Mouse (Mus musculus) megakaryocyte-erythroid progenitor cell, adult 5-6 weeks (primary cell): ENCODE data around the gene Lrrc20. TPM values are rescaled to one million over a fixed set of nuclear protein-coding genes. Genes with fewer than 3 reads are reported as not detected.

Experiments
- ATAC-seq: replicated peaks from 2 replicates; pipeline ENCODE4 v1.8.0; 2016; ENCODE audit warnings: mild to moderate bottlenecking, inconsistent platforms; ENCODE audit not compliant: severe bottlenecking, poor library complexity, low FRiP score, low TSS enrichment
- total RNA-seq, 2 experiments: library from RNA; stranded (forward) in 1 of 2; stranded (reverse) in 1 of 2; fragments of 200-1000, 215-1000 nt in 1 of 2; fragments of >200 nt in 1 of 2; fragmentation: Nextera tagmentation in 1 of 2; gene quantifications; 2 replicates each; pipeline ENCODE4 v1.2.3; 2014 to 2017

Gene Lrrc20
- total RNA-seq, 2 experiments from 2014 or later, result 10.9 to 14.3 TPM

DNA sequence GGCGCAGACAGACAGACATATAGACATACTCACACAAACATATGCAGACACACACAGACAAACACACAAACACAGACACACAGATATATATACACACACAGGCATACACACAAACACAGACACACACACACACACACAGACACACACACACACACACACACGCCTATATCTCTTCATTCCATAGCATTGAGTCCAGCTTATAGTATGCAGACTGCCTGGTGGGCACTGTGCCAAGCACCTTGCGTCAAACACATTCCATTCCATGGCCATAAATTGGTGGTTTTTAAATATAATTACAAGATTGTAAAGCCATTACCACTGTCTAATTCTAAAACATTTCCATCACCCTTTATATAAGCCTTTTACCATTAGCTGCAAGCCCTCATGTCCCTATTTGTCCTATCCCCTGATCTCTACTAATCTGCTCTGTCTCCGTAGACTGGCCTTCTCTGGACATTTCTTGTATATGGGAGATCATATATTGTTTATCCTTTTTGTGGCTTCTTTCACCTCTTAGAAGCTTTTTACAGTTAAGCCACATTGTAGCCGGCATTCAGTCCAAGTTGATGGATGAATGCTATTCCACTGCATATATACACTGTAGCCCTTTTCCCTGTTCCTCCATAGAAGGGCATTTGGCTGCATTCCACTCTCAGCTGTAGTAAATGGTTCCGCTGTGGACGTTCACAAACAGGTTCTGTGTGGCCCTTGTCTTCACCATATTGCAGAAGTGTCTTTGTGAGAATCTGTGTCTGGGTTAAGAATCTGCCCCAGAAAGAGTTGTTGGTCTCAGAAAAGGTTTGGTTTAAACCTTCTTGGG, 31.0 kb downstream of the Lrrc20 start:
- ATAC-seq, result no peak

DNA sequence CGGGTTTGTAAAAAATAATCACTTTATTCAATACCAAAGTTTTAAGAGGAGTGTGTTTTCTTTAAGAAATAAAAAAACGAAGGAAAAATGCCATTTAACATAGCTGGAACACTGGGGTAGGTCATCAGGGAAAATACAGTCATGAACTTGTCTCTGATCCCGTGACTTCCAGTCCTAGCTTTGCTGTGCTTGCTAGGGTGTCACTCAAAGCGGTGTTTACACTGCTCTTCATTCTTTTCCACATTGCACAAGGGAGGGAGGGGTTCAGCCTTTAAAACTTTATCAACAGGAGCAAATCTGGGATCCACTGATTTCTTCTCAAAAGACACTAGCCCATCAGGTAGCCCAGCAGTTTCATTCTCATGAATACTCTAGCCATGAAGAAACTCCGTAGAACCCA, 34.3 kb downstream of the Lrrc20 start:
- ATAC-seq, result no peak

DNA sequence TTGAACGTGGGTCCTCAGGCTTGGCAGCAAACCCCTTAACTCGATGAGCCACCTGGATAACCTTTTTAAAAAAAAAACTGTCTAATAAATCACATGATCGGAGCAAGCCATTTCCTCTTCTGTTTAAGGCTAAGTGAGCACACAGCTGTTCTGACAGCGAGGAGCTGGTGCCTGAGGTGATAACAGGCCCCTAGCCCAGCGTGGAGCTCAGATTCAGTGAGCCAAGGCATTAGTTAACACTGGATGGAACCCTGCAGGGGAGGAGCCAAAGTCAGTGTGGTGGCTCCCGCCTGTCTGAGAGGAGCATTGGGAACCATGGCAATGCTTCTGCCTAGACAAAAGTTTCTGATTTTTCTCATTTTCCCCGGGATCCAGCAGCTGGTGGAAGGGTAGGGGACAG, 35.2 kb downstream of the Lrrc20 start:
- peak; percentile 88 for ATAC-seq

DNA sequence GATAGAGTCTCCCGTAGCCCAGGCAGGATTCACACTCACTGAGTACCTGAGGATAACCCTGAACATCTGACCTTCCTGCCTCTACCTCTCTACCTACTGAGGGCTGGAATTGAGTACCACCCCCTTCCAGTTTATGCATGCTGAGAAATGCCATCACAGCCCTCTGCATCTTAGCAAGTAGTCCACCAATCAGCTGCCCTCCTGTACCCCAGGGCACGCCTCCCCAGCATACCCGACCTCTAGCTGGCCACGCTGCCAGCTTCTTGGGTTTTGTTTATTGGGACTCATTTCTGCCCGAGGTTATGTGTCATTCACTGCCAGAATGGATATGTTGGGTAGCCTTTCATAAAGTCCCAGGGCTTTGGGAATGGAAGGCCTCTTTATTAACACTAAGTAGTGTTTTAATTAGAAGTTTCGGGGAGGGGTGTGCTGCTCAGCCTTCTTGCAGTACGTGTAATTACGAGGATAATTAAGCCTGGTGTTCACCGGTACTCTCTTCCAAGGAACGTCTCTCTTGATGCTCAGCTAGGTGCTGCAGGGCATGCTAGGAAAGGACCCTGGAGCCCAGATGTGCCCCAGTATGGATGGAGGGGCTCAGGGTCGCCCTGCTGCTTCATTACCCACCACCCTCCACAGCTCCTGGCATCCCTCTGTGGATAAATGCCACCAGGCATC, 36.8 kb downstream of the Lrrc20 start:
- ATAC-seq, result no peak

DNA sequence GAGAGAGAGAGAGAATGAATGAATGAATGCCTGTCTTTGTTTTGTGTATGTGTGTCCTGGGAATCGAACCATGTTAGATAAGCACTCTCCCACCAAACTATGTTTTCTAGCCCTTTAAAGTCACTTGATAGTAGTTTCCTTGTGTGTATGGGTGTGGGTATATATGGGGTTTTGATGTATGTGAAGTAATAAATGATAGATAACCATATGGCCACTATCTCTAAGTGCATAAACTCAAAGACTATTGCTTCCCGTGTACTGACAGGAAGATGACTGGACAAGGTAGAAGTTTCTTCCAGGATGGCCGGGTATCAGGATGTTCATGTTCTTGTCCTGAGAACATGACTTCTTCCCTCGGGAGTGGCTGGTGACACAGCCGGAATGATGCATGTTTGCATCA, 41.3 kb downstream of the Lrrc20 start:
- peak; percentile 86 for ATAC-seq

DNA sequence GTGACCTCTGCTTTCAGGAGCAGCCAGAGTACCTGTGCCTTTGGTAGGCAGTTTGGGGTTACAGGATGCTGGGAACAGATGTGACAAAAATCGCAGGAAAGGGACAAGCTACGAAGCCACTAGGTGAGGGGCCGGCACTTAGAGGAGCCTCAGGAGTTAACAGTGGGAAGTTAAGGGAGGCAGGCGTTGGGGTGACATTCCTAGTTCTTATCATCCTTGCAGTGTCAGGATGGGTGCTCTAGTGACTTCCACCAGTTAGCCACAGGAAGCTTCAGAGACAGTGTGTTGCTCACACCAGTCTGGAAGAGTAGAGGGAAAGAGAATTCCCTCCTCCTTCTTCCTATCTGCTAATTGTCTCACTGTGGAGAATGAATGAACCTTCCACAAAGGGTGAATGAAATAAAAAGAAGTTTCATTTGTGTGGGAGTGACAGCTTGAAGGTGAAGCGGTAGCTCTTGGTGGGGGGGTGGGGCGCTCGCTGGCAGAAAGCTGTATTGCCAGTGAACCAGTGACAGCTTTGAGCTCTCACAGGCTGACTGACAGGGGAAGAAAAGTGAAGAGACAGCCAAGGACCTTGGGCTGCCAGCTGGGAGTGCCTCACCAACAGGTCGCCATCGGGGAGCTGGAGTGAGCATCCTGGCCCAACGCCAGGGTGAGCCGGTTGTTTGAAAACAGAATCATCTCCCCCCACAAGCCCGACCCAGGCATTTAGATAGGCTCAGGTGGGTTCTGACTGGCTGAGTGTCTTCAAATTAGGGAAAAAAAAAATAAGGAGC, 41.9 kb downstream of the Lrrc20 start:
- peak; percentile 60 for ATAC-seq

DNA sequence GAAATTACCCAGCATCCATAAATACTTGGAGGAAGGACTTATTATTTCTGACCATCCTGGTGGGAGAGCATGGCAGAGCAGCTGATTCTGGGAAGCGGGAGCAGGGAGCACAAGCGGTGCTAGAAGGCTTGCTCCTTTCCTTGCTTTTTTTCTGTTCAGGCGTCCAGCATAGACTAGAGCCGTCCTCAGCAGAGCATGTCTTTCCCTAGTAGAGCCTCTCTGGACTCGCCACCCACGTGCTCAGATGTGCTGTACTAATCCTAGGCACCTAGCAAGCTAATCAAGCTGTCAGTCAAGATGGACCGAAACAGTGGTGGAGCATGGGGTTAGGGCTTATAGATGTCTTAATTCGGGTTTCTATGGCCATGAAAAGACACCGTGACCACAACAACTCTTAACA, 42.7 kb downstream of the Lrrc20 start:
- ATAC-seq, result no peak

DNA sequence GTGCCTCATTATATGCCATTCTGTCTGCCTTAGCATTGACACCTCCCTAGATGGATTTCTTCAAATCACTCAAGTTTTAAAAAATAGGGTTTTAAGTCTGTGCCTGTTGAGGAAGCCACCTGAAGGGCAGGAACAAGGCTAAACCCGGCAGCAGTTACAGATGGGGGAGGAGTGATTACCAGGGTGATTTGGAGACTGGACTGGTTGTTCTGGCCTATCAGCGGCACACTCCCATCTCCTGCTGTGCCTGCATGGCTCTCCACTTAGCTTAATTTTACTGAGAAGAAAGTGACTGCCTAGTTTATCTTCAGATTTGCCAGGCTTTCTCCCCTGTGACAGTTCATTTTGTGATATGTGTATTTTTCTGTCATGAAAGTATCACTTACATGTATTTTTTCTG, 43.9 kb downstream of the Lrrc20 start:
- peak; percentile 59 for ATAC-seq

DNA sequence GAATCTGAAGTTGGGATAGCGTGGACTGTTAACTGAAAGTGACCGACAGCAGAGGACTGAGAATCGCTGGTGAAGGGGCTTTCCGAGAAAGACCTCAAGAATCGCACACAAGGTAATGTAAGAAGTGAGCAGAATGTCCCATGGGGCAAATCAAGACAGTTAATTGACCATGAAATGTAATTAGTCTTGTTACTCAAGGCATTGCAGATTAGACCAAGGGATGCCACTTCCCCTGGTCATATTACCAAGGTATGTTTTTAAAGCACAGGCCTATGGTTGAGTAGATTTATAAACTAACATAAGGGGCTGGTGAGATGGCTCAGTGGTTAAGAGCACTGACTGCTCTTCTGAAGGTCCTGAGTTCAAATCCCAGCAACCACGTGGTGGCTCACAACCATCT, 45.1 kb downstream of the Lrrc20 start:
- no peak for ATAC-seq

DNA sequence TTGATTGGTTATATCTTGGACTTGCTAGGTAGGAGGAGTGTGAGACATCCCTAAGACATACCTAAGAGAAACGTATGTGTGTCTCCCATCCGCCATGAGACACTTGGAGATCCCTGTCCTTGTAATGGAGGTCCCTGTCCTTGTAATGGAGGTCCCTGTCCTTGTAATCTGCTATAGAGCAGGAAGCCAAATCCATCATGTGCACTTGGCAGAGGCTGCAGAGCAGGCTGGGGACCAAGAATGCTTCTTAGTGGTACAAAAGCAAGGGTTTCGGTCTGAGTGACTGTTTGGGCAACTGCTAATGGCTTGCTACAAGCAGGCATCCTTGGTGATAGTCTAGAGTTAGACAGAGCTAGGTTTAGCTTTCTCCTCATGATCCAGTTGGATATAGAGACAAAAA, 55.3 kb downstream of the Lrrc20 start:
- no peak for ATAC-seq

DNA sequence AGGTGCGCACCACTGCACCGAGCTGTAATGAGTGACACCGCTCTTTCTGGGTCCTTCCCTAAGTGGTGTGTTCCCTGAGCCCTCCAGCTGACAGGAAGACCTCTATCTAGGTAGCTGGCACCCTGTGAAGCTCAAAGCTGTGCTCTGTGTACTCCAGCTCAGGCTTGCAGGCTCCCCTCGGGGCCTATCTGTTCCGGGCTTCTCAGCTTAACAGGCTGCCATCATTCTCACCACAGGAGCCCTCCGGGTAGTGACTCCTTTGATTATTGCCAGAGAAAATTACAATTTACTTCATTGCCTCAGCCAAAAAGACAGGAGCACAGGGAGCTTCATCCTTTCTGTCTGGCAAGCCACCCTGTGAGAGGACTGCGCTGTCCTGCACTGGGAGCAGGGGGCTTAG, 57.7 kb downstream of the Lrrc20 start:
- ATAC-seq, result no peak

DNA sequence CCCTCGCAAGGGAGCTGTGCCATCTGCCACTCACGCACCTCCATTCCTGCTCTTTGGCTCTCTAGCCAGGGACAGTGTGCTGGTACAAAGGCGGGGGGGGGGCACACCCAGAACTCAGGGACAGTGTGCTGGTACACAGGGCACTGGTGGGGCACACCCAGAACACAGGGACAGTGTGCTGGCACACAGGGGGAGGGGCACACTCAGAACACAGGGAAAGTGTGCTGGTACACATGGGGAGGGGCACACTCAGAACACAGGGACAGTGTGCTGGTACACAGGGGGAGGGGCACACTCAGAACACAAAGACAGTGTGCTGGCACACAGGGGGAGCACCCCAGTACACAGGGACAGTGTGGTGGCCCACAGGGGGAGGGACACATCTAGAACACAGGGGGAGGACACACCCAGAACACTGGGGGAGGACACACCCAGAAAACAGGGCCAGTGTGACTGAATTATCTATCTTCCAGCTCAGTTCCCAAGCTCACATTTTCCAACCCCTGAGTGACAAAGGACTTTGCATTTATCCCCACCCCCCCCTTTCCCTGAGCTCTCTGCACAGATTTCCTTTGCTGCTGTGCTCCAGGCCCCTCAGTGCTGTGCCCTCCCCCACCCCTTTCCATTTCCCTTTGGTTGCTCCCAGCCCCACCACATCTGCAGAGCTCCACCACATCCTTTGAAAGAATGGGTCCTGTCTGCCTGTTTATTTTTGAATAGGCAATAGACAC, 58.9 kb downstream of the Lrrc20 start:
- peak; percentile 71 for ATAC-seq

DNA sequence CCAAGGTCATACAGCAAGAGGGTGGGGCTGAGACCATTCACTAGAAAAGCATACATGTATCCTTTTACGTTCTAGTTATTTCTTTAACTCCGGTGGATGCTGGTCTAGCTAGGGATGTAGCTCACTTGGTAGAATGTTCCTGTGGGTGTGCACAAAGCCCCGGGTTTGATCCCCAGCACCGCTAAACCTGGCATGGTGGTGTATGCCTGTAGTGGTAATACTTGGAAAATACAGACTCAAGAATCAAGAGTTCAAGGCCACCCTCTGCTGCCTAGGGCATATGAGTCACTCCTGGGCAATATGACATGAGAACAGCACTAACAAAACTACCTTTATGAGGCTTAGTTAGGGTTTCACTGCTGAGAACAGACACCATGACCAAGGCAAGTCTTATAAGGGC, 59.8 kb downstream of the Lrrc20 start:
- ATAC-seq, result no peak

DNA sequence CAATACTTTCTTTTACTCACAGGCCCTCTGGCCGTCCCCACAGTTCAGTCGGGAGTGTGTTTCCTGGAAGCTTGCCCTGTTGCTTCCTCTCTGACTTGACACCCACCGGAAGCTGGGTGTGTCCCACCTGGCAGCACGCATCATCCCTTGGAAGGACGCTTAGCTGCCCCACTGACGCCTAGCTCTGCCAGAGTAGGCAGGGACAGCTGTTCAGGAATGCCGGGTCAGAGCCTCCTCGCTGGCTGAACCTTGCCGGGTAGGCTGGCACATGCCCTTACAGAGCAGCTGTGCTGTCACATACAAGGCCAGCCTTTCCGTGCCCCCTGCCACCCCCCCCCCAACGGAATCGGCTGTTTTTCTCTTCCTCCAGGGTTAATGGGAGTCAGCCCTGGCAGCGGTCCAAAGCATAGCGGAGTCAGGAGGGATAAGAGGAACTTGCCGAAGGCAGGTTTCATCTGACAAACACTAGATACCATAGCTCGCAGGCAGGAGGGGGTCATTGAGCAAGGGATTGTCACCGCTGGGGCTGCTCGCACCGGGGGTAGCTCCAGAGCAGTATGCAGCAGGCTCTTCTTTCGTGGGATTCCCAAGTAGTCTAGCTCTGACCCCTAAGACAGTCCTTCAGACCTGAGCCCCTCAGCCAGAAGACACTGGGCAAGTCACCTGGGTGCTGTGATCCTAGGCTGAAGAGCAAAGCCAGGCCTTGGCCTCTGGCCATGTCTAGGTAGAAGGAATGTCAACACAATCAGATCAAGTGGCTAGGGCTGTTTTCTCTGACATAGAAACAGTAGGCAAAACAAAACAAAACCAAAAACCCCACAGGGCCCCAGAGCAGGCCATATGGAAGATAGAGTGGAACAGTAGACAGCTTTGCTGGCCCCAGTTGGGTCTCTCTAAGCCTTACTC, 60.8 kb downstream of the Lrrc20 start:
- peak; percentile 89 for ATAC-seq

DNA sequence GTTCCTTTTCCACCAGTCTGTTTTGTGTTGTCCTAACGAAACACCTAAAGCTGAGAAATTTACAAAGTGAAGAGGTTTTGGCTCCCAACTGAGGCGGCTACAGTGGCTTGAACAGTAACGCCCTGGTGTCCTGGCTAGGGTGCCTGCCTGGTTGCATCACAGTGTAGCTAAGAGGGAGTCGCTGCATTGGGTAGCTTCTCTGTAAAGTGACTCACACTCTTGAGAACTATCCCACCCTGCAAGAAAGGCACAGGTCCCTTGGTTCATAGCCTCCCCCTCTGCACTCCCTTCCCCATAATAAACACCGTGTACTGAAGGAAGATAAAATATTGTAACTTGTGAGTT, 61.4 kb downstream of the Lrrc20 start:
- ATAC-seq, result peak; percentile 32

DNA sequence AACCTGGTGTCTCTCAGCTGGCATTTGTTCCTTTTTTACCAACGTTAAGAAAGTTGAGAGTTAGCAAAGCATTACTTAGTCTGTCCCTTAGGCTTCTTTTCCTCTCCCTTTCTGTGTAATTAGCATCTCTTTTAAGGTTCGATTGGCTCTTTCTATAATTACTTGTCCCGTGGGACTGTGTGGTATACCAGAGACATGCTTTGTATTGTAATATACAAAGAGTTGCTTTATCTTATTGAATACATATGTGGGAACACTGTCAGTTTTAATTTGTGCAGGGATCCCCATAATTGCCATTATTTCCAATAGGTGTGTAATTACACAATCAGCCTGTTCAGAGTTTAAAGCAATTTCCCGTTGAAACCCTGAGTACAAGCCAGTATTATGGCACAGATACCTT, 62.8 kb downstream of the Lrrc20 start:
- ATAC-seq, result no peak

DNA sequence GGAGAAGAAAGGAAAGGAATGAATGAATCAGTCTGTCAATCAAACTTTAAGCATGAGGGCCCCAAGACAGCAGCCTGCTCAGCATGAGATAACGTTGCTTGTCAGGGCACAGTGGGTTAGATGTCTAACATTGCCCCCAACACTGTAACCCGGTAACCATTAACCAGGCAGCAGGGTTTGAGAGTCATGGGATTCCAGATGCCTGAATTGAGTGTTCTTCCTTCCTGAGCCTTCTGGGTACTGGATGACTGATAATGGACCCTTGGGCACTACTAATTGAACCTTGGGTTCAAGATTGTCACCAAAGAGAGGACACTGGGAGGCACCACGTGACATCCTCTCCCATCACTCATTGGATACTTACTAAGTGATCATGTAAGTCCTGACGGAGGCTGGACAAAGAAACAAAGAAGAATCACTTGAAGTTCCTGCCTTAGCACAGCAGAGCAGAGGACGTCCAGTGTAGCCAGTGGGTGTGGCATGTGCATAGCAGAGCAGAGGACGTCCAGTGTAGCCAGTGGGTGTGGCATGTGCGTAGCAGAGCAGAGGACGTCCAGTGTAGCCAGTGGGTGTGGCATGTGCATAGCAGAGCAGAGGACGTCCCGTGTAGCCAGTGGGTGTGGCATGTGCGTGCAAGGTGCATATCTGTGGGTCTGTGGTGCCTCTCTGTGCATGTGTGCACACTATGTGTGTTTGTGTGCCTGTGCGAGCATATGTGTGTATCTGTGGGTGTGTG, 68.7 kb downstream of the Lrrc20 start:
- ATAC-seq, result peak; percentile 88

DNA sequence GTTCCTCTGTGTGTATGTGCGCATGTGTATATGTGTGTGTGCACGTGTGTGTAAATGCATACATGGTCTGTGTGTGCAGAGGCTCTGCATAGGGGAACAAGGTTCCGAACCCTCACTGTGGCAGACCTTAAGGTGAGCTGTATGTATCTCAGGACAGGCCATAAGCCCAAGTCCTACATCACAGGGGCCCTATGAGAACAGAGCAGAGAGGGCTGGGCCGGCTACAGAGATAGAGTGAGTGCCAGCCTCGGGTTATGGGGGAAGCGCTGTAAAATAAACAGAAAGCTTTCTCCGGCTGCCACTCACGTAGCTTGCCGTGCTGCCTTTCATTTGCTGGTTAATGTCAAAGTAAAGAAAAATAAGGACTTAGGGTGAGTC, 69.3 kb downstream of the Lrrc20 start:
- ATAC-seq, result no peak
